Mouse (Mus musculus): ENCODE results near the gene Dok7. TPM values are rescaled to one million over a fixed set of nuclear protein-coding genes. Genes with fewer than 3 reads are reported as not detected.

Gene Dok7
- polyA plus RNA-seq, 1 experiment from 2014 or later, result 12.0 TPM

DNA sequence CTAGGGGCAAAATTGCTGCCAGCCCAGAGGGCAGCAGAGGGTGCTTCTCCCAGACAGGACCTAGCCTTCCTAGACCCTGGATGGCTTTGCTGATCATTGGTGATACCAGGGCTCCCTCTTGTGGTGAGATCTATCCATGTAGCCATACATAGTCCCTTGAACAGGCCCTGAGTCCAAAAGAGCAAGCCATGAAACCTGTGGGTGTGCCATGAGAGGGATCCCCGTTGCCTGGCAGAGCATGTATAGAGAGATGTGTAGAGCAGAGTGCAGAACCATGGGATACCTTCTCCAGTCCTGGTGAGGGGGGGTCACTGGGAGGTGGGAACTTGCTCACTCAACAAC is 13.5 kb upstream of the Dok7 start:
- H3K4me3 ChIP-seq (ENCODE audit: low read length), result no peak overlapping the region
- H3K9ac ChIP-seq (ENCODE audit: low read depth, low read length), result no peak overlapping the region
- peak; percentile 91 for ATAC-seq
- H3K27ac ChIP-seq (ENCODE audit: low read depth, low read length), result no peak overlapping the region
- no peak overlapping the region for H3K4me2 ChIP-seq (ENCODE audit: low read length)
- no peaks in the 10 kb centered on the region for H3K27me3 ChIP-seq (replicated peaks; ENCODE audit: control insufficient read depth, insufficient read depth, low read length)
- WGBS, result 24% methylated on average over 1 of the region's 1 CpGs
- H3K36me3 ChIP-seq (ENCODE audit: control insufficient read depth, insufficient read depth, low read length), result no peaks in the 10 kb centered on the region
- H3K9me3 ChIP-seq (ENCODE audit: control insufficient read depth, low read length), result no peaks in the 10 kb centered on the region
- H3K4me1 ChIP-seq (ENCODE audit: control insufficient read depth, insufficient read depth, low read depth, low read length), result no peaks in the 10 kb centered on the region

DNA sequence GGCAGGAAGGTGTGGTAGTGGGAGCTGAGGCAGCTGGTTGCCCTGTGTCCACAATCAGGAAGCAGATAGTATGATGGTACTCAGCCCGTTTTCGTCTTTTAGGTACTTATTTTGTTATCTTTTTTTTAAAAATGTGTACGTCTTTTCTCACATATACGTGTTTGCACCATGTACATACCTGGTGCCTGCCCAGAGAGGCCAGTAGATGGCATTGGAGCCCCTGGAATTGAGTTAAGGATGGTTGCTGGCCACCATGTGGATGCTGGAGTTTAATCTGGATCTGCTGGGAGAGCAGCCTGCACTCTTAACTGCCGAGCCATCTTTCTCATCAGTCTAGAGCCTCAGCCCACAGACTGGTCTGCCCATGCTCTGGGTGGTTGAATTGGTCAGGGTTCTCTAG is 6.0 kb upstream of the Dok7 start:
- ATAC-seq, result no peak
- H3K27ac ChIP-seq (ENCODE audit: low read depth, low read length), result no peak overlapping the region

GRCm38 (mm10) chr5:35054628-35055027 is 1.9 kb upstream of the Dok7 start:
- WGBS, result 91% methylated on average over 3 of the region's 3 CpGs
- ATAC-seq, result no peak
- H3K9me3 ChIP-seq (ENCODE audit: control insufficient read depth, low read length), result no peaks in the 10 kb centered on the region

More for the DNA sequence above, 6.0 kb upstream of the Dok7 start:
- no peak overlapping the region for H3K9ac ChIP-seq (ENCODE audit: low read depth, low read length)
- H3K4me1 ChIP-seq (ENCODE audit: control insufficient read depth, insufficient read depth, low read depth, low read length), result no peaks in the 10 kb centered on the region; the same call in 1 of the 2 replicates
- no peak overlapping the region for H3K4me2 ChIP-seq (ENCODE audit: low read length)
- no peak overlapping the region for H3K4me3 ChIP-seq (ENCODE audit: low read length)
- H3K9me3 ChIP-seq (ENCODE audit: control insufficient read depth, low read length), result no peaks in the 10 kb centered on the region
- H3K27me3 ChIP-seq (replicated peaks; ENCODE audit: control insufficient read depth, insufficient read depth, low read length), result no peaks in the 10 kb centered on the region
- 72% methylated on average over 5 of the region's 5 CpGs for WGBS
- no peaks in the 10 kb centered on the region for H3K36me3 ChIP-seq (ENCODE audit: control insufficient read depth, insufficient read depth, low read length)

GRCm38 (mm10) chr5:35055076-35055475 is 1.5 kb upstream of the Dok7 start:
- no peaks in the 10 kb centered on the region for H3K36me3 ChIP-seq (ENCODE audit: control insufficient read depth, insufficient read depth, low read length)
- no peaks in the 10 kb centered on the region for H3K9me3 ChIP-seq (ENCODE audit: control insufficient read depth, low read length)
- no peak overlapping the region for H3K4me2 ChIP-seq (ENCODE audit: low read length)
- no peak overlapping the region for H3K4me3 ChIP-seq (ENCODE audit: low read length)
- H3K4me1 ChIP-seq (ENCODE audit: control insufficient read depth, insufficient read depth, low read depth, low read length), result peaks cover 15% of the 10 kb centered on the region
- H3K9ac ChIP-seq (ENCODE audit: low read depth, low read length), result no peak overlapping the region
- H3K27me3 ChIP-seq (replicated peaks; ENCODE audit: control insufficient read depth, insufficient read depth, low read length), result 0 out of 2 replicates have a peak, but pooled peaks cover 3% of the 10 kb centered on the region
- no peak overlapping the region for H3K27ac ChIP-seq (ENCODE audit: low read depth, low read length)
- no peak for ATAC-seq
- 40% methylated on average over 12 of the region's 12 CpGs for WGBS

More at GRCm38 (mm10) chr5:35054628-35055027, 1.9 kb upstream of the Dok7 start:
- Histone ChIP-seq H3K4me2 (ENCODE audit: low read length) (no peak overlapping the region), H3K27me3 (replicated peaks; ENCODE audit: control insufficient read depth, insufficient read depth, low read length) (0 out of 2 replicates have a peak, but pooled peaks cover 3% of the 10 kb centered on the region), H3K27ac (ENCODE audit: low read depth, low read length) (no peak overlapping the region), H3K36me3 (ENCODE audit: control insufficient read depth, insufficient read depth, low read length) (no peaks in the 10 kb centered on the region), H3K9ac (ENCODE audit: low read depth, low read length) (no peak overlapping the region), H3K4me1 (ENCODE audit: control insufficient read depth, insufficient read depth, low read depth, low read length) (peaks cover 15% of the 10 kb centered on the region), H3K4me3 (ENCODE audit: low read length) (no peak overlapping the region)

- peak overlapping the region; percentile 81 for H3K9ac ChIP-seq (ENCODE audit: low read depth, low read length)
- WGBS, result 7% methylated on average over 4 of the region's 4 CpGs
- no peaks in the 10 kb centered on the region for H3K9me3 ChIP-seq (ENCODE audit: control insufficient read depth, low read length)
- 0 out of 2 replicates have a peak, but pooled peaks cover 3% of the 10 kb centered on the region for H3K27me3 ChIP-seq (replicated peaks; ENCODE audit: control insufficient read depth, insufficient read depth, low read length)
- H3K4me2 ChIP-seq (ENCODE audit: low read length), result peak overlapping the region; percentile 68
- H3K4me1 ChIP-seq (ENCODE audit: control insufficient read depth, insufficient read depth, low read depth, low read length), result peaks cover 15% of the 10 kb centered on the region
- H3K36me3 ChIP-seq (ENCODE audit: control insufficient read depth, insufficient read depth, low read length), result no peaks in the 10 kb centered on the region
- ATAC-seq, result peak; percentile 14; the same call in 1 of the 2 replicates
- 0 out of 2 replicates have a peak overlapping the region, but pooled peaks have one; percentile 12 for H3K27ac ChIP-seq (ENCODE audit: low read depth, low read length)
- peak overlapping the region; percentile 63 for H3K4me3 ChIP-seq (ENCODE audit: low read length)
Observed at GRCm38 (mm10) chr5:35057582-35057981, 1.0 kb downstream of the Dok7 start.

DNA sequence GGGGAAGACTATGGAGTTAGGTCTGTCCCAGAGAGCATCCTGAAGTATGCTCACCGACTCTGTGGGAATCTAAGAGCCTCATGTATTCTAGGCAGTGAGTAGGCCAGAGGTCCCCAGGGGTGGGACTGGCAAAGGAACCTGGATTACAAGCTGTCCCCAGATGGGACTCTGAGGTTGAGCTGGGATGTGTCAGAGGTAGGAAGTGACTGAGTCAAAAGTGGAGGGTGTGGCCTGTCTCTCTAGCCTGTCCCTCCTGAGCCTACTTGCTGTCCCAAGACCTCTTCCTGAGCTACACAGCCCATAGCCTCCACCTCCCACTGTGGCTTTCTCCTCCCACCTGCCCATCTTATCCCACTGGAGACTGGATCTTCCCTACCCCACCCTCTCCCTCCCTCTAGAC is 1.6 kb downstream of the Dok7 start:
- ATAC-seq, result no peak
- WGBS, result 57% methylated on average over 1 of the region's 1 CpGs

DNA sequence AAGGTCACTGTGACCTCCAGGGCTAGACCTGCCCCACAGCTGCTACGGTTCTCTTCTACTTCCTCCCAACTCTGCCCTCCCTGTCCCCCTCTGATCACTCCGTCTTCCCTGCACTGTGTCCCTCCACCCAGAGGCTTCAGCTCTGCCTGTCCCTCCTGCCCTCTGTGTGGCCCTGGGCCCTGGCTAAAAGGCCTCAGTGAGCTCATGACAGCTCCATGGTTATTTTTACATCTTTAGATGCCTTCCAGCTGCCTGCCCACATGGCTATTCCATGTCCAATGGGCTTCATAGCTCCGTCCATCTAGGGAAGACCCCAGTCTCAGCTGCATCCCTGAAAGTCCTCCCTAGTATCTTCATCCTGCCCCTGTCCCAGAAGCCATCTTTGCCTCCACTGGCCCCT is 3.5 kb downstream of the Dok7 start:
- Histone ChIP-seq H3K9ac (ENCODE audit: low read depth, low read length) (no peak overlapping the region), H3K4me2 (ENCODE audit: low read length) (no peak overlapping the region), H3K27me3 (replicated peaks; ENCODE audit: control insufficient read depth, insufficient read depth, low read length) (0 out of 2 replicates have a peak, but pooled peaks cover 3% of the 10 kb centered on the region), H3K36me3 (ENCODE audit: control insufficient read depth, insufficient read depth, low read length) (no peaks in the 10 kb centered on the region), H3K4me1 (ENCODE audit: control insufficient read depth, insufficient read depth, low read depth, low read length) (peaks cover 15% of the 10 kb centered on the region), H3K9me3 (ENCODE audit: control insufficient read depth, low read length) (no peaks in the 10 kb centered on the region), H3K27ac (ENCODE audit: low read depth, low read length) (no peak overlapping the region), H3K4me3 (ENCODE audit: low read length) (no peak overlapping the region)
- no peak for ATAC-seq
- 79% methylated on average over 3 of the region's 3 CpGs for WGBS

More for the DNA sequence above, 1.6 kb downstream of the Dok7 start:
- Histone ChIP-seq H3K36me3 (ENCODE audit: control insufficient read depth, insufficient read depth, low read length) (no peaks in the 10 kb centered on the region), H3K4me3 (ENCODE audit: low read length) (peak overlapping the region; percentile 63), H3K27ac (ENCODE audit: low read depth, low read length) (no peak overlapping the region), H3K27me3 (replicated peaks; ENCODE audit: control insufficient read depth, insufficient read depth, low read length) (0 out of 2 replicates have a peak, but pooled peaks cover 3% of the 10 kb centered on the region), H3K4me2 (ENCODE audit: low read length) (peak overlapping the region; percentile 68), H3K9me3 (ENCODE audit: control insufficient read depth, low read length) (no peaks in the 10 kb centered on the region), H3K4me1 (ENCODE audit: control insufficient read depth, insufficient read depth, low read depth, low read length) (peaks cover 15% of the 10 kb centered on the region), H3K9ac (ENCODE audit: low read depth, low read length) (no peak overlapping the region)

DNA sequence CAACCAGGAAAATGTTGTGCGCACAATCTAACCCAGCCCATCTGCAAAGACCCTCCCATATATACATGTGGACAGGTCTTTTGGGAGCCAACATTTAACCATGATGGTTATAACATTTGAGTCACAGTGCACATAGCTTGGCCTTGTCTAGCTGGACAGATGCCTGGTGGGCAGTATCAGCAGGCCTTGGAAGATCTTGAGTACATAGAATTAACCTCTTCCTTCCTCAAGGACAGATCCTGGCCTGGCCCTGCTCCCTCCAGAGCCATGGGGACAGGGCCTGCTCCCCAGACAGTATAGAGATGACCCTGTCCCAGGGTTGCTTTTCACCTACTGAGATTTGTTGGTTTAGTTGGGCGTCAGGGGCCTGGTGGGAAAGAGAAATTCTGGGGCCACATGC is 13.3 kb downstream of the Dok7 start:
- peaks cover 3% of the 10 kb centered on the region; the same call in 1 of the 2 replicates for H3K4me1 ChIP-seq (ENCODE audit: control insufficient read depth, insufficient read depth, low read depth, low read length)
- no peak overlapping the region for H3K4me3 ChIP-seq (ENCODE audit: low read length)
- no peak for ATAC-seq
- H3K4me2 ChIP-seq (ENCODE audit: low read length), result no peak overlapping the region
- no peak overlapping the region for H3K9ac ChIP-seq (ENCODE audit: low read depth, low read length)
- 0 out of 2 replicates have a peak, but pooled peaks cover 2% of the 10 kb centered on the region for H3K36me3 ChIP-seq (ENCODE audit: control insufficient read depth, insufficient read depth, low read length)
- H3K27ac ChIP-seq (ENCODE audit: low read depth, low read length), result no peak overlapping the region
- no peaks in the 10 kb centered on the region for H3K27me3 ChIP-seq (replicated peaks; ENCODE audit: control insufficient read depth, insufficient read depth, low read length)
- WGBS, result 83% methylated on average over 2 of the region's 2 CpGs
- no peaks in the 10 kb centered on the region for H3K9me3 ChIP-seq (ENCODE audit: control insufficient read depth, low read length)

DNA sequence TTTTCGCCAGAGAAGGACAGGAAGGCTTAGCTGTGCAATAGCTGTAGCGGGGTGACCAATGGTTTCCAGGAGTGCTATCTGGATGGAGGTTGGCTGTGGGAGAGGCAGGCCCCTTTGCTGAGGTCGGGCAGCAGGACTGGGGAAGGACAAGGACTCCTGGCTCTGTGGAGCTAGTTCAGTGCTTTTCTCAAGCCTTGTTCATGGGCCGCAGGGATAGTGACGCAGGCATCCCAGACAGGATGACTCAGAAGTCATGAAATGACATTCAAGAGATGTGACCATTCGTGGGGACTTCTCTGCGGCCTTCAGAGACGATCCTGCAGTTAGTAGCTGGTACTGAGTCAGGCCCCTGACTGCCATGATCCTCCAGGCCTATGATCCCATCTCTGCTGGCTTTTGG is 13.7 kb downstream of the Dok7 start:
- Histone ChIP-seq H3K9ac (ENCODE audit: low read depth, low read length) (no peak overlapping the region), H3K27ac (ENCODE audit: low read depth, low read length) (no peak overlapping the region), H3K4me1 (ENCODE audit: control insufficient read depth, insufficient read depth, low read depth, low read length) (peaks cover 3% of the 10 kb centered on the region; the same call in 1 of the 2 replicates), H3K36me3 (ENCODE audit: control insufficient read depth, insufficient read depth, low read length) (0 out of 2 replicates have a peak, but pooled peaks cover 2% of the 10 kb centered on the region), H3K4me2 (ENCODE audit: low read length) (no peak overlapping the region), H3K9me3 (ENCODE audit: control insufficient read depth, low read length) (no peaks in the 10 kb centered on the region), H3K27me3 (replicated peaks; ENCODE audit: control insufficient read depth, insufficient read depth, low read length) (no peaks in the 10 kb centered on the region), H3K4me3 (ENCODE audit: low read length) (no peak overlapping the region)
- no peak for ATAC-seq
- WGBS, result 89% methylated on average over 8 of the region's 8 CpGs
